Mouse (Mus musculus): ENCODE measurements around the gene Mtrf1. TPM values are rescaled to one million over a fixed set of nuclear protein-coding genes. Genes with fewer than 3 reads are reported as not detected.

Mtrf1 gene
- total RNA-seq (2014; rRNA removed) (6.9 and 7.4 TPM in 2 replicates), polyA plus RNA-seq (2015; fragmentation: Nextera tagmentation; extraction: Ambion mirVana) (10.5 and 10.8 TPM in 2 replicates)

- Histone ChIP-seq H3K9me3 (ENCODE audit: low read length) (no peaks in the 10 kb centered on the region), H3K4me1 (ENCODE audit: insufficient read depth) (no peaks in the 10 kb centered on the region), H3K36me3 (ENCODE audit: insufficient read depth) (peaks cover 4% of the 10 kb centered on the region; the same call in 1 of the 2 replicates), H3K9ac (peak within 1 kb of the TSS; percentile 57), H3K27me3 (ENCODE audit: insufficient read depth, low read length) (no peaks in the 10 kb centered on the region), H3K27ac (ENCODE audit: low read depth, low read length) (peak within 1 kb of the TSS; percentile 83), H3K4me3 (ENCODE audit: low read depth, low read length) (peak within 1 kb of the TSS; percentile 46), H3K4me2 (ENCODE audit: low read depth) (peak within 1 kb of the TSS; percentile 64)
- peak; percentile 20; the same call in 1 of the 2 replicates for TF ChIP-seq CTCF (IDR thresholded peaks at IDR 0.05; ENCODE audit: low read depth)
- DNase-seq (peak; percentile 89), ATAC-seq (peak; percentile 98)
- 19% methylated on average over 23 of the region's 23 CpGs for WGBS
These were observed at the start of gene Mtrf1 for GRCm38 (mm10) chr14:79397321-79398122. TSS of gene Mtrf1 (plus strand) at chr14:79397772.

GRCm38 (mm10) chr14:79358055-79358454, 39.5 kb upstream of the Mtrf1 start:
- H3K36me3 ChIP-seq (ENCODE audit: insufficient read depth): peaks cover 11% of the 10 kb centered on the region; the same call in 1 of the 2 replicates
- H3K4me2 ChIP-seq (ENCODE audit: low read depth): no peak overlapping the region
- ATAC-seq (no peak), DNase-seq (no peak)
- H3K27ac ChIP-seq (ENCODE audit: low read depth, low read length): no peak overlapping the region
- no peak for TF ChIP-seq CTCF (IDR thresholded peaks at IDR 0.05; ENCODE audit: low read depth)
- WGBS: 92% methylated on average over 2 of the region's 2 CpGs
- no peaks in the 10 kb centered on the region for H3K27me3 ChIP-seq (ENCODE audit: insufficient read depth, low read length)
- H3K4me3 ChIP-seq (ENCODE audit: low read depth, low read length): no peak overlapping the region
- H3K9me3 ChIP-seq (ENCODE audit: low read length): no peaks in the 10 kb centered on the region
- H3K9ac ChIP-seq: no peak overlapping the region
- no peaks in the 10 kb centered on the region for H3K4me1 ChIP-seq (ENCODE audit: insufficient read depth)

- H3K36me3 ChIP-seq (ENCODE audit: insufficient read depth): peaks cover 7% of the 10 kb centered on the region; the same call in 1 of the 2 replicates
- no peaks in the 10 kb centered on the region for H3K4me1 ChIP-seq (ENCODE audit: insufficient read depth)
- no peak overlapping the region for H3K4me3 ChIP-seq (ENCODE audit: low read depth, low read length)
- ATAC-seq (no peak), DNase-seq (no peak)
- TF ChIP-seq CTCF (IDR thresholded peaks at IDR 0.05; ENCODE audit: low read depth): no peak
- H3K27ac ChIP-seq (ENCODE audit: low read depth, low read length): no peak overlapping the region
- no peak overlapping the region for H3K4me2 ChIP-seq (ENCODE audit: low read depth)
- no peak overlapping the region for H3K9ac ChIP-seq
- H3K9me3 ChIP-seq (ENCODE audit: low read length): no peaks in the 10 kb centered on the region
- H3K27me3 ChIP-seq (ENCODE audit: insufficient read depth, low read length): no peaks in the 10 kb centered on the region
These were observed 20.5 kb upstream of the Mtrf1 start for GRCm38 (mm10) chr14:79377041-79377440.

GRCm38 (mm10) chr14:79383120-79383519, 14.5 kb upstream of the Mtrf1 start:
- no peak for DNase-seq
- peaks cover 10% of the 10 kb centered on the region for H3K36me3 ChIP-seq (ENCODE audit: insufficient read depth)
- no peaks in the 10 kb centered on the region for H3K4me1 ChIP-seq (ENCODE audit: insufficient read depth)
- no peak for TF ChIP-seq CTCF (IDR thresholded peaks at IDR 0.05; ENCODE audit: low read depth)
- no peak for ATAC-seq
- H3K27ac ChIP-seq (ENCODE audit: low read depth, low read length): no peak overlapping the region
- H3K9me3 ChIP-seq (ENCODE audit: low read length): no peaks in the 10 kb centered on the region
- H3K27me3 ChIP-seq (ENCODE audit: insufficient read depth, low read length): no peaks in the 10 kb centered on the region
- WGBS: 93% methylated on average over 7 of the region's 7 CpGs
- H3K9ac ChIP-seq: no peak overlapping the region
- H3K4me3 ChIP-seq (ENCODE audit: low read depth, low read length): no peak overlapping the region
- H3K4me2 ChIP-seq (ENCODE audit: low read depth): no peak overlapping the region

GRCm38 (mm10) chr14:79388304-79388703, 9.3 kb upstream of the Mtrf1 start:
- ATAC-seq: no peak
- H3K4me1 ChIP-seq (ENCODE audit: insufficient read depth): peaks cover 4% of the 10 kb centered on the region; the same call in 1 of the 2 replicates
- WGBS: 85% methylated on average over 3 of the region's 3 CpGs
- H3K4me3 ChIP-seq (ENCODE audit: low read depth, low read length): no peak overlapping the region
- H3K9me3 ChIP-seq (ENCODE audit: low read length): no peaks in the 10 kb centered on the region
- no peak for DNase-seq
- H3K36me3 ChIP-seq (ENCODE audit: insufficient read depth): peaks cover 3% of the 10 kb centered on the region; the same call in 1 of the 2 replicates
- no peaks in the 10 kb centered on the region for H3K27me3 ChIP-seq (ENCODE audit: insufficient read depth, low read length)
- H3K4me2 ChIP-seq (ENCODE audit: low read depth): no peak overlapping the region
- no peak for TF ChIP-seq CTCF (IDR thresholded peaks at IDR 0.05; ENCODE audit: low read depth)
- H3K27ac ChIP-seq (ENCODE audit: low read depth, low read length): no peak overlapping the region
- no peak overlapping the region for H3K9ac ChIP-seq

GRCm38 (mm10) chr14:79389438-79390264, 7.9 kb upstream of the Mtrf1 start:
- H3K27me3 ChIP-seq (ENCODE audit: insufficient read depth, low read length): no peaks in the 10 kb centered on the region
- H3K9ac ChIP-seq: peak overlapping the region; percentile 53
- peak overlapping the region; percentile 84 for H3K4me3 ChIP-seq (ENCODE audit: low read depth, low read length)
- H3K9me3 ChIP-seq (ENCODE audit: low read length): no peaks in the 10 kb centered on the region
- ATAC-seq (no peak), DNase-seq (no peak)
- peak overlapping the region; percentile 65 for H3K4me2 ChIP-seq (ENCODE audit: low read depth)
- H3K4me1 ChIP-seq (ENCODE audit: insufficient read depth): peaks cover 4% of the 10 kb centered on the region; the same call in 1 of the 2 replicates
- H3K36me3 ChIP-seq (ENCODE audit: insufficient read depth): peaks cover 3% of the 10 kb centered on the region; the same call in 1 of the 2 replicates
- no peak for TF ChIP-seq CTCF (IDR thresholded peaks at IDR 0.05; ENCODE audit: low read depth)
- WGBS: under 1% methylated on average over 16 of the region's 16 CpGs
- H3K27ac ChIP-seq (ENCODE audit: low read depth, low read length): peak overlapping the region; percentile 79; the same call in 1 of the 2 replicates

All from forebrain, postnatal 0 days (tissue).